Mouse (Mus musculus) splenic B cell, adult 2 months (primary cell): ENCODE measurements around the gene Gars.

Experiments used
- DNase-seq: peaks from one replicate; pipeline ENCODE4 v3.0.0-alpha.2; 2011; ENCODE audit warnings: low read depth, low spot score
- H3K27me3 ChIP-seq: 2 replicates; pipeline ENCODE4 v1.6.1; 2012; ENCODE audit warnings: mild to moderate bottlenecking, low read length, moderate library complexity, mixed read lengths; ENCODE audit not compliant: control insufficient read depth, poor library complexity, insufficient read depth, severe bottlenecking
- H3K36me3 ChIP-seq: 2 replicates; pipeline ENCODE4 v1.6.1; 2012; ENCODE audit warnings: mild to moderate bottlenecking, low read length, moderate library complexity, mixed read lengths; ENCODE audit not compliant: control insufficient read depth, poor library complexity, insufficient read depth, severe bottlenecking

Gars gene

GRCm38 (mm10) chr6:55098030-55098429 lies 60.2 kb downstream of the Gars start:
- DNase-seq = no peak
- Histone ChIP-seq H3K27me3 (no peaks in the 10 kb centered on the region), H3K36me3 (no peaks in the 10 kb centered on the region)

- no peak for DNase-seq
- Histone ChIP-seq H3K27me3 (no peaks in the 10 kb centered on the region), H3K36me3 (no peaks in the 10 kb centered on the region)
These were observed 60.8 kb downstream of the Gars start for GRCm38 (mm10) chr6:55098603-55099002.

DNA sequence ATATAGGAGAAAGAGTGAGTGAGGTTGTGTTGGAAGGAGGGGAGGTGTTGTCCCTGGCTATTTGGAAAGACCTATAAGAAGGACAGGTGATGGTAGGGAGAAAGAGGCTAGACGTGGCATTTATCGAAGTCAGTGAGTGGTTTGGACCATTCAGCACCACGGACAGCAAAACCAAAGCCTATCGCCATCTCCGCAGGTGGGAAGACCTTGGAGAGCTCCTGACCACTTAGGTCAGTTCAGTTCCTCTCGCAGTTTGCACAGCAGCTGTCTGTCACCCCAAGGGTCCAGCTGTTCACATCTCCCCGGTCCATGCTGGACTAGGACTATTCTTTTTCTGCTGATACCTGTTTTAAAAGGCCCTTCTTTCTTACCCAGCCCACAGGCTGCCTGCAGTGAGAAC lies 70.6 kb downstream of the Gars start:
- peak; percentile 25 for DNase-seq
- H3K27me3 ChIP-seq = no peaks in the 10 kb centered on the region
- no peaks in the 10 kb centered on the region for H3K36me3 ChIP-seq

DNA sequence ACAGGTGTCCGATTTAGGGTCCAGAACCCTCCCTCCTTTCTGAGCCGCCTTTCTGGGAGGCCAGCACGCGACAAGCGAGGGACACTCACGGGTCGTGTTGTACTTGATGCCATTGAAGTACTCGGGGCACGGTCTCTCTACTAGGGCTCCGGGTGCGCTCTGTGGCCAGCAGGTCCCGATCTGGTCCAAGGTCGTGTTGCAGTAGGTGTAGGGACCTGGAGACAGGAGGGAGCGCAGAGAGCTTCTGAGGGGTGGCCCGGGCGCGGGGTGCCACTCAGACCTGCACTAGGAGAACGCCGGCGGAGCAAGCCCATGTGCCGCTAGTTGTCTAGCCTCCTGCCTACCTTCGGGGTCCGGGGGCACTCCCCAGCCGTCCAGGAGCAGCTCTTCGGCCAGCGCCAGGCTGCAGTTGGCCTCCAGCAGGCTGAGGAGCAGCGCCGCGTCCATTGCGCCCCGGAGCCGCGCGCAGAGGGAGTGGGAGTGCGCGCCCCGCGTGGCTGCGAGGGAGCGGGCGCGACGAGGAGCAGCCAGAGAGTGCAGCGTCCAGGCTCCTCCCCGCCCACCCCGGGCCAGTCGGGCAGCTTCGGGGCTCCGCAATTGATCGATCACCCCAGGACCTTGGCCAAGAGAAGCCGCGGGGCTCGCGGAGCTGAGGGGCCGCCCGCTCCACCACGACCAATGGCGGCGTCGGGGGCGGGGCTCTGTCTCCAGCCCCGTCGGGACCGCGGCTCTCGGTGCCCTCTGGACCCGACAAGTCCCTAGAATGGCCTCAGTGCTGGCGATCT lies 79.7 kb downstream of the Gars start:
- H3K27me3 ChIP-seq = no peaks in the 10 kb centered on the region; the same call in 1 of the 2 replicates
- no peak for DNase-seq
- no peaks in the 10 kb centered on the region for H3K36me3 ChIP-seq

DNA sequence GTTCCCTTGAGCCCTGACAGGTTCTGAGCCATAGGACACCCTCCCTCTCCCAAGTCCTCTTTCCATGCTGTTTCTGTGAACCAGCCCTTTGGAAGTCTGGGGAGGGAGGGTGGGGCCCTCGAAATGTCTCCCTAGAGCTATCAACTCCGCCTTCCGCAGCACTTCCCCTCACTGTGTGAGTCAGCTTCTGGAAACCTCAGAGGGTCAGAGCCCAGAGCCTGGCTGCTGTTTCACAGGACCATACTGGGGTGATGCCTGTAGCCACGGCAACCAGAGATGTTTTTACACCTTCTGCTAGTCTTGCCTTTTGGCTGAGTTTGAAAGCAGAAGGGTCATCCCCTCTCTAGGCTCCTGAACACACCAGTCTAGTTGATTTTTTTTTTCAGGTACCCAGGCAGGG lies 85.2 kb downstream of the Gars start:
- H3K36me3 ChIP-seq = no peaks in the 10 kb centered on the region
- no peak for DNase-seq
- H3K27me3 ChIP-seq = no peaks in the 10 kb centered on the region

- DNase-seq = no peak
- H3K27me3 ChIP-seq = no peaks in the 10 kb centered on the region
- H3K36me3 ChIP-seq = no peaks in the 10 kb centered on the region
These were observed 88.8 kb downstream of the Gars start for GRCm38 (mm10) chr6:55126576-55126975.

DNA sequence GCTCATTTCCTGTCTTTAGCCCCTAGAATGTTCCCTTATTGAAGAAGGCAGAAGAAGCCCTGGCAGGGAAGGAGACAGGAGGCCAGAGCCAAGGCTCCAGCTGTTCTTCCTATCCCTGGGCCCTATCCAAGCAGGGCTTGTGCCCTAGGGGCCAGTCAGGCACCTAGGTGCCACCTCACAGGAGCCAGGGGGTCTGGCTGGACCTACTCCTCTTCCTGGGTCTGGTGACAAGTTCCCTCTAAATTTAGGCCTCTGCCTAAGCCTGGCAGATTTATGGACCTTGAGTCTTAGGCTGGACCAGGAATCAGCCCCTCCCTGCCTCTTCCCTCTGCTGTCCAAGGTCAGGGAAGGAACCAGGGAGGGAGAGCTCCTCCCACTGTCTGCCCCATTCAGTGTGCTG lies 90.6 kb downstream of the Gars start:
- H3K27me3 ChIP-seq = no peaks in the 10 kb centered on the region
- no peak for DNase-seq
- no peaks in the 10 kb centered on the region for H3K36me3 ChIP-seq
